ENCODE assay signal across 10 mouse cellular contexts in the genomic region with DNA sequence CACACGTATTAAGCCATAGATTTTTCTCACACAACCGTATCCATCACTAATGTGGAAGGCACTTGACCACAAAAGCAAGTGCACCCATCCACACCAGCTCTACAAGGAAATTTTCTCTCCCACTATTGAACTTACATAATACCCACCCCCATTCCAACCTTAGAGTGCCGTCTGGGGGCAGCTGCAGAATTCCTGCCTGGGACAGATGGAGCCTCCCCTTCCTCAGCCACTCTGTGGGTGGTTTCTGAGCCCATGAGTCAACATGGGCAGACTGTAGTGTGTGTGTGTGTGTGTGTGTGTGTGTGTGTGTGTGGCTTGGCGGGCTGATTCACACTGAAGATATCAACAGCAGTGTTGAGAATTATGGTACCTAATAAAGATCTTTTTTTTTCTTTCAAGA.
DNase-seq lines count a peak whose midpoint lies in the region; ATAC-seq and TF ChIP-seq lines count a peak whose summit lies in the region.
"Had no signal": no experiment of that assay in that cellular context is flagged by ENCODE, and none has a peak within 500 bp of the region (broad histone marks: within the 10 kb centered on the region; RNA-seq: fewer than 3 reads in every experiment).

No protein-coding gene starts in this region.

- peak overlapping the region; percentile 81; the same call in 1 of the 2 replicates for H3K4me3 ChIP-seq in left cerebral cortex, adult 2 months
- H3K4me3 ChIP-seq: embryonic facial prominence, embryonic 15.5 days had no signal

- no peak for DNase-seq in cerebellum, adult 8-10 months
- DNase-seq in frontal cortex, adult 2 months (ENCODE audit: extremely low spot score in 1 of 2, low spot score in 1 of 2) = peak; percentile 79 to 89
- peak; percentile 75 to 79 for DNase-seq in left cerebral cortex, adult 2 months (ENCODE audit: extremely low spot score in 1 of 2, low spot score in 2 of 2)
- peak; percentile 76 for DNase-seq in retina, postnatal 1 day
- DNase-seq in adrenal gland, postnatal 10 days = no peak
- no peak for DNase-seq in spleen, postnatal 36 days (ENCODE audit: low spot score in 2 of 2)
- DNase-seq in lung, postnatal 10 days = no peak
- DNase-seq: lung, adult 2 months had no signal

- H3K27ac ChIP-seq in left cerebral cortex, adult 2 months = peak overlapping the region; percentile 99
- H3K27ac ChIP-seq: embryonic facial prominence, embryonic 15.5 days had no signal

- TF ChIP-seq CTCF in left cerebral cortex, adult 2 months (IDR thresholded peaks at IDR 0.05) = no peak

- ATAC-seq in cerebellum, adult (ENCODE audit: insufficient number of reproducible peaks, low FRiP score, low TSS enrichment) = 0 out of 2 replicates have a peak, but pooled peaks have one; percentile 5

- intact Hi-C loops in left cerebral cortex, adult 2 months (cut with DNase I) = no loop called here

Comparison
In these comparisons a context has a peak if more than half of its experiments do, and no peak if none do; other contexts are left out.
1. DNase-seq: peak in frontal cortex, adult 2 months (2 of 2), left cerebral cortex, adult 2 months (2 of 2) and retina, postnatal 1 day (single experiment); none in cerebellum, adult 8-10 months (single experiment), adrenal gland, postnatal 10 days (single experiment), spleen, postnatal 36 days (0 of 2) and lung, postnatal 10 days (single experiment).